Mouse (Mus musculus) neural tube, embryonic 13.5 days (tissue): ENCODE results near the gene Raly. TPM values are rescaled to one million over a fixed set of nuclear protein-coding genes. Genes with fewer than 3 reads are reported as not detected.

Experiments
- ATAC-seq: fragments of 200-750 bp; cut with Nextera tagmentation; 2 replicates; pipeline ENCODE4 v1.8.0; 2017; ENCODE audit warnings: low read depth, mild to moderate bottlenecking, moderate TSS enrichment, moderate library complexity
- H3K27ac ChIP-seq: fragments of 300-500 bp; sonication (generic); replicated peaks from 2 replicates; pipeline ENCODE4 v1.5.1; 2015; ENCODE audit warnings: moderate library complexity, mild to moderate bottlenecking, inconsistent platforms
- H3K27me3 ChIP-seq: fragments of 300-500 bp; sonication (generic); 2 replicates; pipeline ENCODE4 v1.6.1; 2015; ENCODE audit warnings: mild to moderate bottlenecking, inconsistent platforms
- H3K36me3 ChIP-seq: fragments of 300-500 bp; sonication (generic); 2 replicates; pipeline ENCODE4 v1.6.1; 2015; ENCODE audit warnings: mild to moderate bottlenecking, inconsistent platforms
- H3K4me1 ChIP-seq: fragments of 300-500 bp; sonication (generic); replicated peaks from 2 replicates; pipeline ENCODE4 v1.6.1; 2015; ENCODE audit warnings: inconsistent platforms
- H3K4me2 ChIP-seq: fragments of 300-500 bp; sonication (generic); 2 replicates; pipeline ENCODE4 v1.6.1; 2015; ENCODE audit warnings: inconsistent platforms, mild to moderate bottlenecking, moderate library complexity
- H3K4me3 ChIP-seq: fragments of 300-500 bp; sonication (generic); 2 replicates; pipeline ENCODE4 v1.5.1; 2015; ENCODE audit warnings: mild to moderate bottlenecking, inconsistent platforms
- H3K9ac ChIP-seq: fragments of 300-500 bp; sonication (generic); 2 replicates; pipeline ENCODE4 v1.6.1; 2015; ENCODE audit warnings: moderate library complexity, mild to moderate bottlenecking, inconsistent platforms
- H3K9me3 ChIP-seq: fragments of 300-500 bp; sonication (generic); 2 replicates; pipeline ENCODE4 v1.6.1; 2016; ENCODE audit warnings: inconsistent platforms
- WGBS: fragments of 180-500 bp; shearing (Covaris S2); methylation state at CpG from one replicate; pipeline ENCODE4 v1.1.7; 2015; 5-methylcytosine and 5-hydroxymethylcytosine counted together
- polyA plus RNA-seq: library from polyadenylated mRNA; unstranded; fragments of >200 nt; fragmentation: Nextera tagmentation; extraction: Ambion mirVana; gene quantifications from 2 replicates; pipeline ENCODE4 v1.2.1, GENCODE M21; 2015

Raly gene
- polyA plus RNA-seq, 1 experiment from 2014 or later, result 27.0 TPM

GRCm38 (mm10) chr2:154915922-154916541 lies 125.1 kb downstream of the Raly start:
- Histone ChIP-seq H3K4me3 (no peak overlapping the region), H3K4me2 (no peak overlapping the region), H3K36me3 (no peaks in the 10 kb centered on the region), H3K27ac (no peak overlapping the region), H3K9ac (no peak overlapping the region), H3K27me3 (peaks cover 31% of the 10 kb centered on the region), H3K4me1 (no peaks in the 10 kb centered on the region), H3K9me3 (no peaks in the 10 kb centered on the region)
- 71% methylated on average over 12 of the region's 12 CpGs for WGBS
- ATAC-seq, result no peak

GRCm38 (mm10) chr2:154916547-154916946 lies 125.7 kb downstream of the Raly start:
- Histone ChIP-seq H3K36me3 (no peaks in the 10 kb centered on the region), H3K9me3 (no peaks in the 10 kb centered on the region), H3K9ac (no peak overlapping the region), H3K27ac (no peak overlapping the region), H3K4me2 (no peak overlapping the region), H3K4me3 (no peak overlapping the region), H3K27me3 (peaks cover 36% of the 10 kb centered on the region), H3K4me1 (no peaks in the 10 kb centered on the region)
- 19% methylated on average over 2 of the region's 2 CpGs for WGBS
- ATAC-seq, result no peak

Other genes starting within 250 kb of the Raly start
- 0.76 and 2.1 TPM in 2 replicates for gene 1700003F12Rik, start 244.0 kb upstream of the Raly start, polyA plus RNA-seq
- 0.33 and 0.59 TPM in 2 replicates for gene Actl10, start 239.3 kb upstream of the Raly start, polyA plus RNA-seq
- gene Necab3, start 232.2 kb upstream of the Raly start, polyA plus RNA-seq, result 11.5 and 17.4 TPM in 2 replicates
- 6.0 and 6.3 TPM in 2 replicates for gene E2f1, start 221.2 kb upstream of the Raly start, polyA plus RNA-seq
- 13.6 and 16.1 TPM in 2 replicates for gene Pxmp4, start 187.4 kb upstream of the Raly start, polyA plus RNA-seq
- 1.0 and 2.0 TPM in 2 replicates for gene Zfp341, start 177.8 kb upstream of the Raly start, polyA plus RNA-seq
- gene 4930519P11Rik, start 177.7 kb upstream of the Raly start, polyA plus RNA-seq, result 1.0 TPM in 1 of 2 replicates, not detected in the other
- gene Chmp4b, start 139.4 kb upstream of the Raly start, polyA plus RNA-seq, result 29.1 and 29.6 TPM in 2 replicates
- not detected in 2 replicates for gene Gm14214, start 21.1 kb upstream of the Raly start, polyA plus RNA-seq
- 1.6 TPM in 1 of 2 replicates, not detected in the other for gene a, start 306 bp downstream of the Raly start, polyA plus RNA-seq
- 72.3 and 77.2 TPM in 2 replicates for gene Eif2s2, start 101.8 kb downstream of the Raly start, polyA plus RNA-seq
- 0.29 and 0.36 TPM in 2 replicates for gene Gm14226, start 227.2 kb downstream of the Raly start, polyA plus RNA-seq